Mouse (Mus musculus) erythroblast, embryonic 14.5 days (primary cell): ENCODE measurements around the gene Gm21970.

Source experiments
- GATA1 ChIP-seq: IDR thresholded peaks from 2 replicates; pipeline ENCODE4 v1.6.1; 2012; ENCODE audit warnings: low read length, inconsistent platforms, mixed read lengths
- TAL1 ChIP-seq: IDR thresholded peaks from 3 replicates; pipeline ENCODE4 v1.6.1; 2012; ENCODE audit warnings: low read length, inconsistent platforms, mixed read lengths

DNA sequence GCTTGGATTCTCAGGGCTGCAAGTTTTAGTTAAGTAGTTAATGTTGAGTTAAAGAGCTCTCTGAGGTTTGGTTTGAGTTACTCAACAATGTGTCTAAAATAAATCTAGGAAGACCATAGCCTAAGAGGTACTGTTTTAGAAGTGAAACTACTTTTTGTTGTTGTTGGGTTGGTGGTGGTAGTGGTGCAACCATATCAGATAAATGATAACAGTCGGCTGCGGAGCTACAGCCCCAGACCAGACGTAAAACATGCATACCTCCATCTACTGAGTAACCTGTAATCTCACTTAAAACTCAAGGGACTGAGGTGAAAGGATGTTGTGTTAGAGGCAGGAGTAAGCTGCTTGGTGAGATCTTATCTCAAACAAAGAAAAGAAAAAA is 17.3 kb upstream of the Gm21970 start:
- peak; percentile 58 for TF ChIP-seq GATA1
- no peak for TF ChIP-seq TAL1
